Mouse (Mus musculus) adrenal gland, postnatal 14 days (tissue): ENCODE measurements around the gene Pomgnt2. TPM values are rescaled to one million over a fixed set of nuclear protein-coding genes. Genes with fewer than 3 reads are reported as not detected.

ENCODE experiments used
- DNase-seq: peaks from one replicate; pipeline ENCODE4 v3.0.0; 2021; ENCODE audit warnings: mixed read lengths
- total RNA-seq: library from RNA; stranded (reverse); gene quantifications from 2 replicates; pipeline ENCODE4 v1.2.3, GENCODE M21; 2021

The Pomgnt2 gene
- total RNA-seq, 1 experiment from 2014 or later, result 12.6 TPM

DNA sequence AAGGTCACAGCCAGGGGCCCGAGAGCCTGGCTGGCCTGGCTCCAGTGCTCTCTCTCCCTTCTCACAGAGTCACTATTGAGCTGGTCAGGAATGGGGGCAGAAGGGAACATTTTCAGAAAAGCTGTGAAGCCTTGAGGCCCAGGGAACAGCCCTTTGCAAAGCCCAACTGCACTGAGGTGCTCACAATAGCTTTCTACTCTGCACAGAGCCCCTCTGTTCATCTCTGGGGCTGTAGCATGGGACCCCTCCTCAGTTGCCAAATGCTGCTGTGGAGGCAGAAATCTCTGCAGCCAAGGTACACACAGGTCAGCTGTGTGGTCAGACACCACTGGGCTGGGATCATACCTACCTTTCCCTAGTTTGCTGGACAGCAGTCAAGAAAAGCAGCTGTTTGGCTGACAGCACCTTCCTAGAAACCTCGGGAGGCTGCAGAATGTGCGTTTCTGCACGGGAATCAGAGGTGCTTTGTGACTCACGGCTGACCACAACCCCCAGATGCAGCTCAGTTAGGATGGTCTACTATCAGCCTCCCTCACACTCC is 27.0 kb downstream of the Pomgnt2 start:
- peak; percentile 58 for DNase-seq

DNA sequence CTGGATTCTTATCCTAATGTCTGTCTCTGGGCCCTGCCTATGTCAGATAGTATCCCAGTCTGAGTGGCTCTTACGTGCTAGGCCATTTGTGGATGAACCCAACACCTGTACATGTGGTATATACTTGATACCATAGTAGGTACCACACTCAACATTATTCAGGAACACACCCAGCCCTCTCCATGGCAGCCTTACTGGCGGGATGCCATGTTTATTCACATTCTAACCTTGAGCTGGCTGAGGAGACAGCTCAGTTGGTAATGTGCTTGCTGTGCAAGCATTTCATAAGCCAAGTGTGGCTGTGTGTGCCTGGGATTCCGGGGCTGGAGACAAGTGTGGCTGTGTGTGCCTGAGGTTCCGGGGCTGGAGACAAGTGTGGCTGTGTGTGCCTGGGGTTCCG is 28.7 kb downstream of the Pomgnt2 start:
- DNase-seq, result peak; percentile 79

DNA sequence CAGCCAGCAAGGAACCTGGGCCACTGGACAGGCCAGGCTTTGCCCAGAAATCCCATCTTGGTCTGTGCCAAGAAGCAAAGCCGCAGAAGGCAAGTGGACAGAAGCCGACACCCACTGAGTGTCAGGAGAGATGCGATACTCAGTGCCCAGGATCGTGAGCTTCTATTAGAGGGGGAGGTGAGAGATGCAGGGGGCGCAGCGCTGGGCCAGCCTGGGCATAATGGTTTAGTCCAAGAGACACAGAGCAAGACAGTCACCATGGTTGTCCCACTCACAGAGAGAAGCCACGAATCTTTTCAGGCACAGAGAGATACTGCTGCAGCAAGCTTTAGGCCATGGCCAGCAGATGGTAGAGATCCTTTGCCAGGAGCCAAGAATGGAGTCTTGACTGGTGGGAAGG is 32.0 kb downstream of the Pomgnt2 start:
- no peak for DNase-seq

DNA sequence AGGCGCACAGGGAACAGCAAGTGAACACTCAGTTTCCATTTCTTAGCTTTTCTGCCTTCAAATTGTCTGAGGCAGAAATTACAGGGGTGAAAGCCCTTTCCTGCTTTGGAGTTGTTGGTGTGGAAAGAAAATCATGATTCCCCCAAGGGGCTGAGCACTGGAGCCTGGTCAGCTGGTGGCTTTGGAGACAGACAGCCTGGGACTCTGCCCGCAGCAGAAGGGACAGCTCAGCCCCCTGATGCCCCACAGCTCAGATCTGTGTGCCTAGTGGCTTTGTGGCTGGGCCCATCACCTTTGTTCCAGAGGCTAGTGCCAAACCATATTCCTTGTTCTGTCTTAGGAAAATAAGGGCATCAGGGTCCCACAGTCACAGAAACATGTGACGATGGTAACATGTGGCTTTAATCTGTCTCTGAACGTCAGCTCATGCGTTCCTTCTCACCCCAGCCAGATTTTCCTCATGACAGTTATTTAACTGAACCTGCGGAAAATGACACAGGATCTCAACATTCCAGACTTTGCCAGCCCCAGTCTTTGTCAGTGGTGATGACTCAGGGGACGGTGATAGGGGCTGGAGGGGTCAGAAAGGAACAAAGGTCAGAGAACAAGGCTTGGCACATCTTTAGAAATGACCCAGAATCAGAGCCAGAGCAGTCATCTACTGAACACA is 36.8 kb downstream of the Pomgnt2 start:
- DNase-seq, result peak; percentile 46

DNA sequence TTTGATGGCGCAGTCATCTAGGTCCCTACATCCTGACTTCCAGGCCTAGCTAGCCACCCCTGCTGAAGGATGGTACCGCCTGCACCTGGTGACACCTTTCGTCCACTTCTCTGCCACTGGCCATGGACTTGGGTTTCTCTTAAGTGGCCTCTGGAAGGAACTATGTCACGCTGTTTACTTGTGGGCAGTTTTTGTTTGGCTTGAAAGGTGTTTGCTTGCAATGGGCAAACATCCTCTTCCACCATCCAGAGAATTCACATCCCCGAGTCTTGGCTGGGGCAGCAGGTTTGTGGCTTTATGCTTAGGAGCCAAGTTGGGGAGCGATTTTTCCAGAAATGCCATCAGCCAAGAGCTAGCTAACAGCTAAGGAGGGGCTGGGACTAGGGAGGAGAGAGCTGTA is 44.3 kb downstream of the Pomgnt2 start:
- no peak for DNase-seq

DNA sequence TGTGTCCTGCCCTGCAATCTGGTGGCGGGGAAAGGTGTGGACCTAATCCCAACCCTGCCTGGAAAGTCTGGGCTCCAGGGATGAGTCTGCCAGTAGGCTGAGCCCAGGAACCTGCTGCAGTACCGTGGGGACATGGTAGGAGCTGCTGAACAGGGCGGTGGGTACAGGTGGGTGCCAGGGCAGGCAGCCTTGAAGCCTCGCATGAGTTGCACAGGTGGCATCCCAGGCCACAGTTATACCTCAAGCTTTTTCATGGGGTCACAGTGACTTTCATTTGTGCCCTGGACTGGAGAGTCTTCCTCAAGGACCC is 45.8 kb downstream of the Pomgnt2 start:
- DNase-seq, result no peak

DNA sequence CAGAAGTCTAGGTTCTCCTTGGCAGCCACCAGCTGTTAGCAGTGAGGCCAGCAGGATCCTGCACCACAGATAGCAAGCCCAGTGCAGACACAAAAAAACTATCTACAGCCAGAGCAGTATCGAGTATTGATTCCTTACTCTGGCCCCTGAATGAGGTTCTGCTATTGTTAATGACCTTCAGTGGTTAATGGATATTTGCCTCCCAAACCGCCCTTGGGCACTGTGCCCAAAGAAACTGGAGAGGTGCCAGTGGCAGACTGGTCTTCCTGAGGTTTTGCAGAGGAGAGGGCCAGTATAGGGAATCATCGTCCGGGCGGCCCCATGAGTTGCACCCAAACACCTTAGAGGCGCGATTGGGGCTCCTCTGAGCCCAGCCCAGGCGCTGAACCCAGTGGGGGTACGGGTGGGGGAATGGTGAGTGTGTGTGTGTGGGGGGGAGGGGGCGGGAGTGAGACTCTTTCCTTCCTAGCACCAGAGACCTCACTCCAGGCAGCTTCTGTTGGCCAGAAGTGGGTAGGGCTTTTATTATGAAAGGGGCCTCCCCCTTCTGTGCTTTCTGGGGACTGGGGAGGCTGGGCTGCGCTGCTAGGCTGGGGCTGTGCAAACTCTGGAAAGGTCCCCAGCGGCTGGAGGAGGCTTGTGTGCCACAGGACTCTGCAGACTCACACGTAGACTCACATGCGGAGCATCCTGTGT is 46.3 kb downstream of the Pomgnt2 start, which contains the start of gene Fam198a:
Gene Fam198a (plus strand): TSS at position 571 of the 696 bp plus-strand sequence.
- DNase-seq, result peak; percentile 93

DNA sequence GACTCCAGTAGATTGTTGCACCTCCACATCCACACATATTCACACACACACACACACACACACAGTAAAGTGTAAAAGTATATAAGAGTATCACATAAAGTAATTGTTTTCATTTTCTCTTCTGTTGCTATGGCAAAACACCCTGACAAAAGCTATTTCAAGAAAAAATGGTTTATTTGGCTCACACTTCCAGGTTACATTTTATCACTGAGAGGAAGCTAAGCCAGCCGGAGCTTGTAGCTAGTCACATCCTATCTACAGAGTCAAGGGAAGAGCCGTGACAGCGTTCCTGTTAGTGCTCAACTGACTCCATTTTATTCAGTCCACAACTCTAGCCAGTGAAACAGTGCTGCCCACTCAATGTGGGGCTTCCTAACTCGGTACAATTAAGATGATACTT is 48.5 kb downstream of the Pomgnt2 start:
- no peak for DNase-seq

DNA sequence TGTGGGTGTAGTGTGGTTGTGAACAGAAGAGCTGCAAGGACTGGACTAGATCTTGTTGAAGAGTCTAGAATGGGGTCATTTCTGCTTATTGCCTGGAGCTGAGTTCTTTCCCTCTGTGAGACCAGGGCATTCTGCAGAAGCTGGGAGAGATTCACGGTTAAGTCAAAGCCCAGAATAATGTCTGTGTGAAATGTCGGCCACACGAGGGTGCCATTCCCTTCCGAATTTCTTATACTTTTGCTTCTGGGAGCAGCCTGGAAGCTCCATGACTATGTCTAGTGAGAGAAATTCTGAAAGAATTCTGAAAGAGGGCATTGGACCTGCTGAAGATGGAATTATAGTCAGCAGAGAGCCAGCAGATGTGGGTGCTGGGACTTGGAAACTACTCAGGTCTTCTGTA is 49.1 kb downstream of the Pomgnt2 start:
- DNase-seq, result peak; percentile 80

DNA sequence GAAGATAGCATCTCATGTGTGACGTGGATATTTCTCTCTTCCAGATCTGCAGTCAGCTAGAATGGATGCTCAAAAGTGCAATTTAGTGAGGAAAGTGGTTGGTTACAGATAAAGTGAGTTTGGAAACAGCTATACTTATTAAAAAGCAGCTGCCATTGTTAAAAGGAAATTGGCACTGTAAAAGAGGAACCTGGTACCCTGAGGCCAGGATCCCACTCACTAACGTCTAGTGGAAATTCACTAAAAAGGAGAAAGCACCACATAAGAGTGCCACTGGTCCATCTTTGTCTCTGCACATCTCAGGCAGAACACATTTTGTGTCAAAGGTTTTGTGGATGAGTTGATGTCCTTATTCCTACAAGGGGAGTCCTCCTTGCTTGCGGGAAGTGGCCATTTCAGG is 53.3 kb downstream of the Pomgnt2 start:
- DNase-seq, result no peak

DNA sequence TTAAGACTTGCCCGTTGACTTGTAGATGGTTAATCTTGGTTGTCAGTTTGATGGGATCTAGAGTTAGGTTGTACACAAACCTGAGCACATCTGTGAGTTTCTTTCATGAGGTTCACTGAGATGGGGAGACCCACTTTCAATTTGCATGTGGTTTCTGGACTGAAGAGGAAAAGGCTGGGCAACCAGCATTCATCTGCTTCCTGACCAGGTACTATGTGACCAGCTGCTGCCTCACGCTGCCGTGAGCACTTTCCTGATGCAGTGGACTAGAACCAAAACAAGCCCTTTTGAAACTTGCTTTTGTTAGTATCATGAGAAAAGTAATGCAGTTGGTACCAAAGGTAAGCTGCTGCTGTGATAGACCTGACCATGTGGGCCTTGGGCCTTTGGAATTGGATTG is 53.9 kb downstream of the Pomgnt2 start:
- DNase-seq, result no peak

DNA sequence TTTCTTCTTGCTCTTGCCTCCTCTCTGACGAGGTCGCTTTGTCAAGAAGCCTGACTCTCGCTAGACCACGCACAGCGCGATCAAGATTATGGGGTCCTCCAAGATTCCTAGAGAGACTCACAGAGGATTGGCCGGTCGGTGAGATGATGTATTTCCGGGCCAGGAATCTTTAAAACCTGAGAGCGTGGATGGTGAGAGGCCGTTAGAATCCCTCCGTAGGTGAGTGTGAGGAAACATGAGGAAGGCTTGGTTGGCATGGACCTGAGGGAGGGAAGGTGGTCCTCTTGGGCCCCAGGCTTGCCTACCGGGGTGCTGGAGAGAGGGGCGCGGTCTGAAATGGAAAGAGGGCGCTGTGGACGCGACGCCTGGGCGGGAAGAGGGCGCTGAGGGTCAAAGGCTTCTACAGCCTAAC is 59.0 kb downstream of the Pomgnt2 start:
- DNase-seq, result peak; percentile 9

DNA sequence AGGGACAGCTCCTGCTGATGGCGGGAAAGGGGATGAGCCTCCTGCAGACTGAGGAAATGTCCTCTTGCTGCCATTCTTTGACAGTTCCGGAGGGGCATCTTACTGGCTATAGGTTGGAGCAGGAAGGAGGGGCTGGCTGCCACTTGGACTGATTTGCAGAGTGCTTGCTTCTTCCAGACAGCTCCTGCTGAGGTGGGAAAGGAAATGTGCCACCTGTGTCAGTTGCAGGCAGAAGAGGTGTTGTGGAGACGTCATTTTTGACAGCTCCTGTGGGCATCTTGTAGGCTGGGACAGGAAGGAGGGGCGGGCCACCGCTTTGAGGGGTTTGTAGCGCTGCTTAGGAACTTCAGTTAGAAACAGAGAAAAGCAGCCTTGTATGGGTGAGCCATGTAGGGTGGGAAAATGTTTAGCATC is 59.5 kb downstream of the Pomgnt2 start:
- DNase-seq, result peak; percentile 1

DNA sequence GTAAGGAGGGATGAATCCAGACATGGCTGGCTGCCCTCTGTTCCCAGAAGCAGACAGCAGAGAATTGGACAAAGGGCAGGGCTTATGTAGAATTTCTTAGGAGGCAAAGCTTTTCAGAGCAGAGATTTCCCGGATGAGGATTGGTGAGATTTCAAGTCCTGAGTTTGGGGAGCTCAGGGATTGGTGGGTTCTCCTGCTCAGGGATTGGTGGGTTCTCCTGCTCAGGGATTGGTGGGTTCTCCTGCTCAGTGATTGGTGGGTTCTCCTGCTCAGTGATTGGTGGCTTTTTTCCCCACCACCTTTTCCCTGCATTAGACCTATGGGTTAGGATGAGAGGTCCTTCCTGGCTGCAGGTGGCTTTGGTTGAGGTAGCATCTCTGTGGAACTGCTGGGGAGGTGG is 60.0 kb downstream of the Pomgnt2 start:
- DNase-seq, result peak; percentile 5

DNA sequence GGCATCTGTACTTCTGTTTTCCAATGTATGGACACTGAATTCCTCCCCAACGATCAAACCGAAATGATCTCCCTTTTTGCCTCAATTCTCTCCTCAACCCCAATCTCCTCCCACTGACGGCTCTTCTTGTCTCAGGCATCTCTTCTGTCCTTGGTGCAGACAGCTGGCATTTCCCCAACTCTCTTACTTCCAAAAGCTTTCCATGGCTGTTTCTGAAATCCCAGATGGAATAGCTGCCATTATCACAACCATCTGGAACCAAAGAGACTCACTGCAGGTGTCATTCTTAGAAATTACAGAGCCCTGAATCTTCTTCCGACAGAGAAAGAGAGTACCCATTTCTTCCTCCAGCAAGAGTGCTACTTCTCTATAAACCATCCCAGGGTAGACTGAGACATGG is 62.1 kb downstream of the Pomgnt2 start:
- DNase-seq, result peak; percentile 19

Other genes with a start within 250 kb of the Pomgnt2 start
- gene Zfp651, start 237.8 kb downstream of the Pomgnt2 start, total RNA-seq, result 30.1 and 36.8 TPM in 2 replicates
- not detected in 2 replicates for gene Klhl40, start 219.5 kb downstream of the Pomgnt2 start, total RNA-seq
- not detected in 2 replicates for gene Hhatl, start 204.6 kb downstream of the Pomgnt2 start, total RNA-seq
- gene Ccdc13, start 157.6 kb downstream of the Pomgnt2 start, total RNA-seq, result 0.86 and 1.1 TPM in 2 replicates
- 112 and 114 TPM in 2 replicates for gene Higd1a, start 138.7 kb downstream of the Pomgnt2 start, total RNA-seq
- 1.4 and 2.1 TPM in 2 replicates for gene Ackr2, start 98.8 kb downstream of the Pomgnt2 start, total RNA-seq
- gene Cyp8b1, start 80.8 kb downstream of the Pomgnt2 start, total RNA-seq, result 1.6 and 10.7 TPM in 2 replicates
- gene Fam198a, start 46.1 kb downstream of the Pomgnt2 start, total RNA-seq, result 2.1 and 2.5 TPM in 2 replicates
- 275 and 291 TPM in 2 replicates for gene Snrk, start 120.2 kb upstream of the Pomgnt2 start, total RNA-seq